Mouse (Mus musculus) myocyte (in vitro differentiated cells): ENCODE data around the gene Hoxc10. TPM values are rescaled to one million over a fixed set of nuclear protein-coding genes. Genes with fewer than 3 reads are reported as not detected.
A peak's percentile ranks its signal among the peaks of the same experiment; 100 is the strongest.

Source experiments
- H3K27me3 ChIP-seq: one replicate; pipeline ENCODE4 v1.6.1; 2011; ENCODE audit not compliant: control insufficient read depth, insufficient read depth, insufficient read length
- H3K36me3 ChIP-seq: one replicate; pipeline ENCODE4 v1.6.1; 2011; ENCODE audit not compliant: control insufficient read depth, insufficient read depth
- H3K4me2 ChIP-seq: one replicate; pipeline ENCODE4 v1.6.1; 2011; ENCODE audit warnings: low read depth, control low read depth
- H3K4me3 ChIP-seq: one replicate; pipeline ENCODE4 v1.5.1; 2011; ENCODE audit warnings: mild to moderate bottlenecking, control low read depth, moderate library complexity
- H3K79me2 ChIP-seq: one replicate; pipeline ENCODE4 v1.6.1; 2011; ENCODE audit not compliant: control insufficient read depth, insufficient read depth
- H3ac ChIP-seq: one replicate; pipeline ENCODE4 v1.6.1; 2011; ENCODE audit not compliant: control insufficient read depth, insufficient read length
- CEBPB ChIP-seq: IDR thresholded peaks from 2 replicates; pipeline ENCODE4 v1.6.1; 2011; ENCODE audit warnings: mild to moderate bottlenecking, moderate library complexity; ENCODE audit not compliant: poor library complexity, insufficient read depth, severe bottlenecking
- E2F4 ChIP-seq: IDR thresholded peaks from one replicate; pipeline ENCODE4 v1.6.1; 2011; ENCODE audit warnings: mild to moderate bottlenecking, control low read depth, moderate library complexity; ENCODE audit not compliant: insufficient read depth
- MAX ChIP-seq: IDR thresholded peaks from one replicate; pipeline ENCODE4 v1.6.1; 2011; ENCODE audit warnings: low read depth, mild to moderate bottlenecking, control low read depth
- MYOD1 ChIP-seq, 3 experiments: IDR thresholded peaks; one replicate each; pipeline ENCODE4 v1.6.1; 2011; ENCODE audit warnings: control low read depth in 2 of 3, low read depth in 2 of 3, mild to moderate bottlenecking in 2 of 3, moderate library complexity in 1 of 3; ENCODE audit not compliant: insufficient read length in 2 of 3, control insufficient read depth in 1 of 3
- MYOG ChIP-seq, 3 experiments: IDR thresholded peaks; one replicate each; pipeline ENCODE4 v1.6.1; 2011; ENCODE audit warnings: control low read depth in 2 of 3, low read depth in 2 of 3, mild to moderate bottlenecking in 2 of 3; ENCODE audit not compliant: insufficient read length in 2 of 3, control insufficient read depth in 1 of 3, insufficient read depth in 1 of 3
- POLR2A ChIP-seq: IDR thresholded peaks from one replicate; pipeline ENCODE4 v1.6.1; 2011; ENCODE audit warnings: low read depth, mild to moderate bottlenecking, control low read depth, moderate library complexity; ENCODE audit not compliant: insufficient read length
- POLR2AphosphoS2 ChIP-seq: IDR thresholded peaks from one replicate; pipeline ENCODE4 v1.6.1; 2011; ENCODE audit warnings: low read depth, control low read depth; ENCODE audit not compliant: insufficient read length
- REST ChIP-seq: IDR thresholded peaks from one replicate; pipeline ENCODE4 v1.6.1; 2011; ENCODE audit warnings: mild to moderate bottlenecking, control low read depth, moderate library complexity; ENCODE audit not compliant: insufficient read depth, insufficient read length
- SRF ChIP-seq: IDR thresholded peaks from one replicate; pipeline ENCODE4 v1.6.1; 2011; ENCODE audit warnings: low read depth; ENCODE audit not compliant: control insufficient read depth, insufficient read length
- TCF12 ChIP-seq: IDR thresholded peaks from one replicate; pipeline ENCODE4 v1.6.1; 2011; ENCODE audit warnings: mild to moderate bottlenecking, control low read depth; ENCODE audit not compliant: poor library complexity, insufficient read depth, severe bottlenecking
- TCF3 ChIP-seq: IDR thresholded peaks from one replicate; pipeline ENCODE4 v1.6.1; 2011; ENCODE audit warnings: low read depth, control low read depth; ENCODE audit not compliant: insufficient read length
- USF1 ChIP-seq: IDR thresholded peaks from one replicate; pipeline ENCODE4 v1.6.1; 2011; ENCODE audit warnings: low read depth, mild to moderate bottlenecking, control low read depth, moderate library complexity
- polyA plus RNA-seq: library from polyadenylated mRNA; unstranded; fragments of >200 nt; fragmentation: generic; extraction: Trizol; gene quantifications from one replicate; pipeline ENCODE4 v1.2.1, GENCODE M21; 2012; ENCODE audit warnings: missing spikeins

The Hoxc10 gene
- polyA plus RNA-seq, 1 experiment, result 43.5 TPM

GRCm38 (mm10) chr15:102961728-102962127, 4.9 kb upstream of the Hoxc10 start:
- peaks cover 95% of the 10 kb centered on the region for H3K79me2 ChIP-seq
- H3K4me3 ChIP-seq, result peak overlapping the region; percentile 85
- H3K36me3 ChIP-seq, result no peaks in the 10 kb centered on the region
- peak overlapping the region; percentile 100 for H3K4me2 ChIP-seq
- no peaks in the 10 kb centered on the region for H3K27me3 ChIP-seq
- TF ChIP-seq TCF3, result no peak
- TF ChIP-seq POLR2A, result peak; percentile 59
- TF ChIP-seq TCF12, result no peak
- peak; percentile 65 for TF ChIP-seq POLR2AphosphoS2
- no peak for TF ChIP-seq E2F4
- TF ChIP-seq CEBPB, result no peak
- TF ChIP-seq MYOG (IDR thresholded peaks at IDR 0.05; ENCODE audit: control insufficient read depth in 1 of 3, insufficient read depth in 1 of 3, insufficient read length in 2 of 3, low read depth in 2 of 3), result no peak
- TF ChIP-seq USF1, result no peak
- TF ChIP-seq SRF, result no peak
- H3ac ChIP-seq, result peak overlapping the region; percentile 11

- H3K4me2 ChIP-seq, result peak overlapping the region; percentile 100
- no peak for TF ChIP-seq MAX
- TF ChIP-seq E2F4, result no peak
- TF ChIP-seq SRF, result no peak
- peak; percentile 8 for TF ChIP-seq POLR2A
- TF ChIP-seq CEBPB, result peak; percentile 23; the same call in 1 of the 2 replicates
- TF ChIP-seq USF1, result no peak
- TF ChIP-seq REST, result no peak
- TF ChIP-seq TCF3, result no peak
- peak; percentile 18 for TF ChIP-seq POLR2AphosphoS2
- no peak for TF ChIP-seq TCF12
- peak overlapping the region; percentile 11 for H3ac ChIP-seq
- peak overlapping the region; percentile 85 for H3K4me3 ChIP-seq
- H3K36me3 ChIP-seq, result no peaks in the 10 kb centered on the region
- no peaks in the 10 kb centered on the region for H3K27me3 ChIP-seq
- peaks cover 95% of the 10 kb centered on the region for H3K79me2 ChIP-seq
Measured at GRCm38 (mm10) chr15:102962492-102962891, 4.1 kb upstream of the Hoxc10 start.

- no peaks in the 10 kb centered on the region for H3K36me3 ChIP-seq
- H3K79me2 ChIP-seq, result peaks cover 95% of the 10 kb centered on the region
- H3K27me3 ChIP-seq, result no peaks in the 10 kb centered on the region
- TF ChIP-seq POLR2AphosphoS2 (no peak), POLR2A (peak; percentile 15), MAX (no peak)
- peak overlapping the region; percentile 85 for H3K4me3 ChIP-seq
- peak overlapping the region; percentile 11 for H3ac ChIP-seq
- peak overlapping the region; percentile 100 for H3K4me2 ChIP-seq
Measured at GRCm38 (mm10) chr15:102963259-102963658, 3.3 kb upstream of the Hoxc10 start.

GRCm38 (mm10) chr15:102963671-102964640, 2.6 kb upstream of the Hoxc10 start:
- H3K79me2 ChIP-seq, result peaks cover 95% of the 10 kb centered on the region
- peak overlapping the region; percentile 100 for H3K4me2 ChIP-seq
- H3K4me3 ChIP-seq, result peak overlapping the region; percentile 85
- peak; percentile 100 for TF ChIP-seq POLR2AphosphoS2
- peak in 1 of 3 experiments; percentile 36 for TF ChIP-seq MYOD1 (IDR thresholded peaks at IDR 0.05; ENCODE audit: control insufficient read depth in 1 of 3, insufficient read length in 2 of 3, low read depth in 2 of 3)
- peak; percentile 29 for TF ChIP-seq REST
- TF ChIP-seq POLR2A, result peak; percentile 99
- peak in 2 of 3 experiments; percentile 9 to 32 for TF ChIP-seq MYOG (IDR thresholded peaks at IDR 0.05; ENCODE audit: control insufficient read depth in 1 of 3, insufficient read depth in 1 of 3, insufficient read length in 2 of 3, low read depth in 2 of 3)
- no peak for TF ChIP-seq TCF3
- peak; percentile 21 for TF ChIP-seq MAX
- no peak for TF ChIP-seq CEBPB
- no peak for TF ChIP-seq USF1
- peak; percentile 8 for TF ChIP-seq E2F4
- H3ac ChIP-seq, result peak overlapping the region; percentile 11
- no peaks in the 10 kb centered on the region for H3K27me3 ChIP-seq
- H3K36me3 ChIP-seq, result no peaks in the 10 kb centered on the region
